Mouse (Mus musculus) telencephalon, adult 2 months (tissue): ENCODE measurements at regions not wholly inside any gene's neighbourhood (a gene's known extent, or its start where the extent isn't known, plus 50 kb on each side); places are given as distances from the start of the nearest gene placed in this dataset.

ENCODE experiments used
- DNase-seq: peaks from one replicate; pipeline ENCODE4 v3.0.0-alpha.2; 2011; ENCODE audit warnings: low read depth, low spot score

GRCm38 (mm10) chr10:19078047-19078446, 62.6 kb upstream of the Tnfaip3 start:
- DNase-seq = no peak

DNA sequence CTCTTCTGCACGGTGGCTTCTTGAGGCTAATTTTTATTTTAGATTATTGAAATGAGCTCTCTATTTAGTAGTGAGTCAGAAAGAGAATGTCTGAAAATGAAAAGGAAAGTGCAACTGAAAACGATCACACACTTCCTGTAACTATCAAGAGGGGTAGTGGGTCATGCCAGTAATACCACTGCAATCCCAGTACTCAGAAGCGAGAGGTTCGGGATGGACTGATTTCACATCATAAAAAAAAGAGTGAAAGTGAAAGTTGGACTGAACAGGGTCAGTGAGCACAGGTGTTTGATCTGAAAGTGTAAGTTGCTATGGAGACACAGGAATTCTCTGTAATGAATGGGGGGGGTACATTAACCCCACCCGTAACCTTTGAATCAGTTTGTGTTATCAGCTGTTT, 52.9 kb upstream of the Tnfaip3 start:
- DNase-seq = no peak

GRCm38 (mm10) chr10:19067623-19068022, 52.2 kb upstream of the Tnfaip3 start:
- no peak for DNase-seq

GRCm38 (mm10) chr10:19066821-19067350, 51.4 kb upstream of the Tnfaip3 start:
- no peak for DNase-seq
